Mouse (Mus musculus) macrophage (primary cell): ENCODE data around the gene Slc25a29. TPM values are rescaled to one million over a fixed set of nuclear protein-coding genes. Genes with fewer than 3 reads are reported as not detected.

ENCODE experiments used
- H3K27ac ChIP-seq: fragments of 350-480 bp; formaldehyde crosslinking; 2 replicates; pipeline ENCODE4 v1.9.0; 2021
- H3K36me3 ChIP-seq: fragments of 350-480 bp; formaldehyde crosslinking; 2 replicates; pipeline ENCODE4 v1.9.0; 2021; ENCODE audit errors: inconsistent target
- H3K4me3 ChIP-seq: fragments of 350-480 bp; formaldehyde crosslinking; 2 replicates; pipeline ENCODE4 v1.9.0; 2021; ENCODE audit errors: inconsistent target
- H3K79me2 ChIP-seq: fragments of 350-480 bp; formaldehyde crosslinking; 2 replicates; pipeline ENCODE4 v1.9.0; 2021; ENCODE audit errors: inconsistent target
- WGBS: methylation state at CpG from one replicate; pipeline ENCODE4 v1.1.7; 2026; ENCODE audit warnings: inconsistent platforms; ENCODE audit not compliant: missing documents; 5-methylcytosine and 5-hydroxymethylcytosine counted together
- polyA plus RNA-seq: library from polyadenylated mRNA; stranded (reverse); fragments of 250-400 nt; gene quantifications from 3 replicates; pipeline ENCODE4 v1.2.4, GENCODE M21; 2018; ENCODE audit warnings: inconsistent platforms

Gene Slc25a29
- polyA plus RNA-seq, 1 experiment from 2014 or later = 0.07 TPM

DNA sequence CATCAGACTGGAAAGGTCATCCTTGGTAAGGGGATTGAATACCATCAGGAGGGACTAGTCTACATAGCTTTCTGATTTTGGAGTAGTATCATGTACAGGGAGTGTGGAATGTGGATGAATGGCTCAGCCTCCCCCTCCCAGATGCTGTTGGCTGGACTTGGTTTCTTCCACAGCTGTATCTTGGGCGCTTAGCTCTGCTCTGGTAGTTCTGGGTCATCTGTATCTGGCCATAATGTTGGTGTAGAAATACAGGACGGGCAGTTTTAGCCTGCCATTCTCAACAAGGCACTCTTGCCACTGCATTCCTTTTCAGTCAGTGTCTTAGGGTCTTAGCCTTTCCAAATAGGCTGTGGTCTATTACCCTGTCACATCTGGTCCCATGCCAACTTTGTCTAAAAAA, 34.1 kb downstream of the Slc25a29 start:
- H3K27ac ChIP-seq = no peak overlapping the region
- WGBS = 96% methylated on average over 2 of the region's 2 CpGs
- peaks cover under 1% of the 10 kb centered on the region; the same call in 1 of the 2 replicates for H3K36me3 ChIP-seq
- no peak overlapping the region for H3K4me3 ChIP-seq
- peaks cover 100% of the 10 kb centered on the region for H3K79me2 ChIP-seq

- Histone ChIP-seq H3K36me3 (no peaks in the 10 kb centered on the region), H3K4me3 (peak overlapping the region; percentile 74), H3K27ac (peak overlapping the region; percentile 76), H3K79me2 (peaks cover 75% of the 10 kb centered on the region)
- 5% methylated on average over 9 of the region's 9 CpGs for WGBS
Observed at GRCm38 (mm10) chr12:108794979-108795537, 40.6 kb downstream of the Slc25a29 start.

GRCm38 (mm10) chr12:108794078-108794711, 41.5 kb downstream of the Slc25a29 start:
- 1% methylated on average over 65 of the region's 94 CpGs for WGBS
- H3K4me3 ChIP-seq = peak overlapping the region; percentile 74
- peak overlapping the region; percentile 76 for H3K27ac ChIP-seq
- peaks cover 75% of the 10 kb centered on the region for H3K79me2 ChIP-seq
- H3K36me3 ChIP-seq = no peaks in the 10 kb centered on the region

- H3K4me3 ChIP-seq = peak overlapping the region; percentile 18; the same call in 1 of the 2 replicates
- H3K27ac ChIP-seq = no peak overlapping the region
- WGBS = under 1% methylated on average over 55 of the region's 71 CpGs
- H3K79me2 ChIP-seq = peaks cover 75% of the 10 kb centered on the region
- H3K36me3 ChIP-seq = no peaks in the 10 kb centered on the region
Observed at GRCm38 (mm10) chr12:108793453-108793941, 42.2 kb downstream of the Slc25a29 start.

GRCm38 (mm10) chr12:108792546-108793452, 42.9 kb downstream of the Slc25a29 start, which contains the start of gene Yy1:
Gene Yy1, plus strand, starts transcription at chr12:108792973.
- WGBS = under 1% methylated on average over 82 of the region's 127 CpGs
- Histone ChIP-seq H3K4me3 (peak within 1 kb of the TSS; percentile 65), H3K79me2 (peaks cover 75% of the 10 kb centered on the region), H3K36me3 (no peaks in the 10 kb centered on the region), H3K27ac (peak within 1 kb of the TSS; percentile 42)

DNA sequence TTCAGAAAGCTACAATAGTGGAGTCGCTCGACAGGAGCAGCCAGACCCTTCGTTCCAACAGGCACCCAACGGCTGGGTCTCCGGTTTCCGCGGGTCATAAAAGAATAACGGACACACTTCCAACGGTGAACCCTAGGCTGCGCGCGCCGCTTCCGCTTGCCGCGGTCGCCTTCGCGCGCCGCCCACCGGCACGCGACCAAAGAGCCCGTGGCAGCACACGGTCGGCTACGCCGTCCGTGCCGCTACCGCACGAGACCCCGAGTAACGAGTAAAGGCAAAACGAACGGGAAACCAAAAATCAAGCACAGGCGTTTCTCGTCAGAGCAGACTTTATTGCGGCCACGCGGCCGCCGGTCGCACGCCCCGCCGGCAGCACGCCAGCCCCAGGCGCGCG, 43.5 kb downstream of the Slc25a29 start:
- Histone ChIP-seq H3K4me3 (peak overlapping the region; percentile 65), H3K27ac (peak overlapping the region; percentile 42), H3K36me3 (no peaks in the 10 kb centered on the region), H3K79me2 (peaks cover 75% of the 10 kb centered on the region)
- 0% methylated on average over 52 of the region's 52 CpGs for WGBS

DNA sequence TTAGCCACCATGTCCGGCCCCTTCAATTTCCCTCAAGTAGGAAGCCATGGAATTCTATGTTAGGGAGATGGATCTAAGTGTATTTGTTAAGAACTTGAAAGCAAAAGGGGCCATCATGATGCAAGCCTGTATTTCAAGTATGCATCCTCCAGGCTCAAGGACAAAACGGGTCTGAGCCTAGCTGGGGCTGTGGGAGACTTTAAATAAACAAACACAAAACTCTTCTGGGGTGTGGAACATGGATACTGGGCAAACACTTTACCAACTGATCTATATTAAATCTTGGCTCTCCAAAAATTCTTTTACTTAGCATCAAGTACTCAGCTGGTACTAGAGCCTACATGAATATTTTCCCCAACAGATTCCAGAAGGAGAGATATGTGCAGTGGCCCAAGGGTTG, 48.4 kb downstream of the Slc25a29 start:
- Histone ChIP-seq H3K36me3 (no peaks in the 10 kb centered on the region), H3K79me2 (peaks cover 96% of the 10 kb centered on the region), H3K4me3 (no peak overlapping the region), H3K27ac (no peak overlapping the region)
- 100% methylated on average over 2 of the region's 2 CpGs for WGBS

DNA sequence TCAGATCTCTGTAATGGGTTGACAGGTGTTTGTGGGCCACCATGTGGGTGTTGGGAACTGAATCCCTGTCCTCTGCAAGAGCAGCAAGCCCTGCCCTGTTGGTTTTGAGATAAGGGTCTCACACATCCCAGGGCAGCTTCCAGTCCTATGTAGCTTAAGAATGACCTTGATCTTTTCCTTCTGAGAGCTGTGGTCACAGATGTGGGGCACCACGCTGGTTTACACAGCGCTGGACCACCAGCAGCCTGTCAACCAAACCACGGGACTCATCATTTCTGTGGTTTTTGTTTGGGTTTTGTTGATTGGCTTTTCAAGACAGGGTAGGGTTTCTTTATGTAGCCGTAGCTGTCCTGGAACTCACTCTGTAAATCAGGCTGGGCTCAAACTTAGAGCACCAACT, 50.5 kb downstream of the Slc25a29 start:
- H3K36me3 ChIP-seq = no peaks in the 10 kb centered on the region
- H3K4me3 ChIP-seq = no peak overlapping the region
- WGBS = 66% methylated on average over 4 of the region's 4 CpGs
- no peak overlapping the region for H3K27ac ChIP-seq
- peaks cover 99% of the 10 kb centered on the region for H3K79me2 ChIP-seq

- H3K36me3 ChIP-seq = no peaks in the 10 kb centered on the region
Observed at GRCm38 (mm10) chr12:108780108-108780877, 55.4 kb downstream of the Slc25a29 start.

More at GRCm38 (mm10) chr12:108780108-108780877, 55.4 kb downstream of the Slc25a29 start:
- H3K79me2 ChIP-seq = peaks cover 54% of the 10 kb centered on the region
- 93% methylated on average over 7 of the region's 7 CpGs for WGBS
- no peak overlapping the region for H3K4me3 ChIP-seq
- no peak overlapping the region for H3K27ac ChIP-seq

Other genes starting within 250 kb of the Slc25a29 start
- gene Degs2, start 133.6 kb downstream of the Slc25a29 start, polyA plus RNA-seq = not detected in 3 replicates
- gene Yy1, start 42.9 kb downstream of the Slc25a29 start, polyA plus RNA-seq = 24.1 to 61.1 TPM (median 29.0 TPM) in 3 replicates
- gene Slc25a47, start 163 bp upstream of the Slc25a29 start, polyA plus RNA-seq = 0.09 to 1.3 TPM (median 0.60 TPM) in 3 replicates
- 5.4 to 11.7 TPM (median 7.6 TPM) in 3 replicates for gene Wdr25, start 57.7 kb upstream of the Slc25a29 start, polyA plus RNA-seq
- 29.2 to 47.1 TPM (median 38.9 TPM) in 3 replicates for gene Wars, start 58.3 kb upstream of the Slc25a29 start, polyA plus RNA-seq
- not detected in 3 replicates for gene Begain, start 232.3 kb upstream of the Slc25a29 start, polyA plus RNA-seq